Mouse (Mus musculus): ENCODE results near the gene Rev1. TPM values are rescaled to one million over a fixed set of nuclear protein-coding genes. Genes with fewer than 3 reads are reported as not detected.

Gene Rev1
- 10 to 100 TPM; 40.0 to 46.1 TPM for total RNA-seq (2021)
- long read RNA-seq, experiment 1, full-length matches to known transcripts, result 8 of 32 reads
- long read RNA-seq, experiment 1, partial matches to known transcripts, result 4 of 32 reads
- long read RNA-seq, experiment 1, other reads (novel, unspliced or antisense), result 20 of 32 reads
- long read RNA-seq, experiment 2, full-length matches to known transcripts, result 7 of 24 reads
- long read RNA-seq, experiment 2, partial matches to known transcripts, result 5 of 24 reads
- long read RNA-seq, experiment 2, other reads (novel, unspliced or antisense), result 12 of 24 reads

GRCm38 (mm10) chr1:38129501-38130267 lies at the start of gene Rev1:
TSS of gene Rev1 (minus strand) at chr1:38129801.
- peak; percentile 95 to 97 for DNase-seq (ENCODE audit: extremely low spot score in 1 of 2, low spot score in 2 of 2)
- intact Hi-C loops (cut with DNase I), result loop anchor here (1.0 to 5.0 kb wide), 3 partner anchors 57 to 498 kb away; partner anchors contain the start of gene Eif5b
- Histone ChIP-seq H3K4me3 (peak within 1 kb of the TSS; percentile 87), H3K27ac (peak within 1 kb of the TSS; percentile 93)
- TF ChIP-seq CTCF (IDR thresholded peaks at IDR 0.05), result peak; percentile 94

- H3K4me3 ChIP-seq, result no peak overlapping the region
- no peak overlapping the region for H3K27ac ChIP-seq
- intact Hi-C loops (cut with DNase I), result no loop called here
- DNase-seq (ENCODE audit: extremely low spot score in 1 of 2, low spot score in 2 of 2), result no peak
- TF ChIP-seq CTCF (IDR thresholded peaks at IDR 0.05), result no peak
These were observed 49.3 kb upstream of the Rev1 start for GRCm38 (mm10) chr1:38178929-38179328.

GRCm38 (mm10) chr1:38176077-38176476 lies 46.5 kb upstream of the Rev1 start:
- no peak for DNase-seq (ENCODE audit: extremely low spot score in 1 of 2, low spot score in 2 of 2)

GRCm38 (mm10) chr1:38171874-38172273 lies 42.3 kb upstream of the Rev1 start:
- intact Hi-C loops (cut with DNase I), result no loop called here
- Histone ChIP-seq H3K27ac (no peak overlapping the region), H3K4me3 (no peak overlapping the region)
- no peak for DNase-seq (ENCODE audit: extremely low spot score in 1 of 2, low spot score in 2 of 2)
- TF ChIP-seq CTCF (IDR thresholded peaks at IDR 0.05), result no peak

More at GRCm38 (mm10) chr1:38176077-38176476, 46.5 kb upstream of the Rev1 start:
- no peak for TF ChIP-seq CTCF (IDR thresholded peaks at IDR 0.05)
- Histone ChIP-seq H3K4me3 (no peak overlapping the region), H3K27ac (no peak overlapping the region)
- intact Hi-C loops (cut with DNase I), result no loop called here

- Histone ChIP-seq H3K4me3 (no peak overlapping the region), H3K27ac (no peak overlapping the region)
- DNase-seq (ENCODE audit: extremely low spot score in 1 of 2, low spot score in 2 of 2), result no peak
- intact Hi-C loops (cut with DNase I), result no loop called here
- no peak for TF ChIP-seq CTCF (IDR thresholded peaks at IDR 0.05)
These were observed 36.1 kb upstream of the Rev1 start for GRCm38 (mm10) chr1:38165696-38166095.

GRCm38 (mm10) chr1:38150086-38150485 lies 20.5 kb upstream of the Rev1 start:
- no peak overlapping the region for H3K4me3 ChIP-seq
- no peak for TF ChIP-seq CTCF (IDR thresholded peaks at IDR 0.05)
- DNase-seq (ENCODE audit: extremely low spot score in 1 of 2, low spot score in 2 of 2), result no peak
- intact Hi-C loops (cut with DNase I), result no loop called here
- no peak overlapping the region for H3K27ac ChIP-seq

GRCm38 (mm10) chr1:38146008-38146407 lies 16.4 kb upstream of the Rev1 start:
- no peak for TF ChIP-seq CTCF (IDR thresholded peaks at IDR 0.05)
- Histone ChIP-seq H3K4me3 (no peak overlapping the region), H3K27ac (no peak overlapping the region)
- DNase-seq (ENCODE audit: extremely low spot score in 1 of 2, low spot score in 2 of 2), result no peak
- intact Hi-C loops (cut with DNase I), result no loop called here

- no peak for DNase-seq (ENCODE audit: extremely low spot score in 1 of 2, low spot score in 2 of 2)
- Histone ChIP-seq H3K4me3 (no peak overlapping the region), H3K27ac (no peak overlapping the region)
- TF ChIP-seq CTCF (IDR thresholded peaks at IDR 0.05), result no peak
- intact Hi-C loops (cut with DNase I), result no loop called here
These were observed 11.8 kb upstream of the Rev1 start for GRCm38 (mm10) chr1:38141371-38141770.

- TF ChIP-seq CTCF (IDR thresholded peaks at IDR 0.05), result no peak
- intact Hi-C loops (cut with DNase I), result no loop called here
- no peak for DNase-seq (ENCODE audit: extremely low spot score in 1 of 2, low spot score in 2 of 2)
- Histone ChIP-seq H3K4me3 (no peak overlapping the region), H3K27ac (no peak overlapping the region)
These were observed 11.3 kb upstream of the Rev1 start for GRCm38 (mm10) chr1:38140911-38141310.

GRCm38 (mm10) chr1:38139396-38139795 lies 9.8 kb upstream of the Rev1 start:
- no peak for DNase-seq (ENCODE audit: extremely low spot score in 1 of 2, low spot score in 2 of 2)
- TF ChIP-seq CTCF (IDR thresholded peaks at IDR 0.05), result no peak
- intact Hi-C loops (cut with DNase I), result no loop called here

GRCm38 (mm10) chr1:38132942-38133341 lies 3.3 kb upstream of the Rev1 start:
- H3K27ac ChIP-seq, result no peak overlapping the region
- no peak overlapping the region for H3K4me3 ChIP-seq
- intact Hi-C loops (cut with DNase I), result no loop called here
- DNase-seq (ENCODE audit: extremely low spot score in 1 of 2, low spot score in 2 of 2), result no peak
- TF ChIP-seq CTCF (IDR thresholded peaks at IDR 0.05), result no peak

More at GRCm38 (mm10) chr1:38139396-38139795, 9.8 kb upstream of the Rev1 start:
- Histone ChIP-seq H3K4me3 (no peak overlapping the region), H3K27ac (no peak overlapping the region)

GRCm38 (mm10) chr1:38130715-38131483 lies 1.3 kb upstream of the Rev1 start:
- intact Hi-C loops (cut with DNase I), result no loop called here

More at GRCm38 (mm10) chr1:38130715-38131483, 1.3 kb upstream of the Rev1 start:
- no peak for DNase-seq (ENCODE audit: extremely low spot score in 1 of 2, low spot score in 2 of 2)
- no peak overlapping the region; the same call in 1 of the 2 replicates for H3K4me3 ChIP-seq
- TF ChIP-seq CTCF (IDR thresholded peaks at IDR 0.05), result no peak
- no peak overlapping the region for H3K27ac ChIP-seq
